Mouse (Mus musculus): ENCODE results near the gene Rph3al.

The Rph3al gene

GRCm38 (mm10) chr11:75938379-75938906 is at the start of gene Rph3al:
TSS of gene Rph3al (minus strand) at chr11:75938429.
- no peak for DNase-seq (ENCODE audit: extremely low spot score, low read depth, low spot score)

- no peak for DNase-seq (ENCODE audit: extremely low spot score, low read depth, low spot score)
Measured at GRCm38 (mm10) chr11:75985948-75986347, 47.7 kb upstream of the Rph3al start.

GRCm38 (mm10) chr11:75984581-75984980 is 46.4 kb upstream of the Rph3al start:
- DNase-seq (ENCODE audit: extremely low spot score, low read depth, low spot score), result no peak

- DNase-seq (ENCODE audit: extremely low spot score, low read depth, low spot score), result no peak
Measured at GRCm38 (mm10) chr11:75983194-75983593, 45.0 kb upstream of the Rph3al start.

DNA sequence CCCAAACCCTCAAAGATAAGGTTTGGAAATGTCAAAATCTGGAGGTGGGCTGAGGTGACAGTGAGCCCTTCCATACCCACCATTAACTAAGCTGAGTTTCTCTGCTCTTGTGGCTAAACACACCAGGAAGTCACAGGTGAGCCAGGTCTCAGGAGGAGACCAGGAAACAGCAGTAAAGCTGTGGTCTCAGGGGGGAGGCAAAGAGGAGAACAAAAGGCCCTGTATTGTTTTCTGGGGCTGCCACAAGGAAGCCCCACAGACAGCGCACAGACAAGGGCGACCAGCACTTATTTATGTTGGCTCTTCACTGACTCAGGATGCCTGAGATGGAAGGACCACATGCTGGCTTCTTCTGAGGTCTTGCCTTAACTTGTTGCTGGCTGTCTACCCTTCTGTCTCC is 42.2 kb upstream of the Rph3al start:
- DNase-seq (ENCODE audit: extremely low spot score, low read depth, low spot score), result no peak

DNA sequence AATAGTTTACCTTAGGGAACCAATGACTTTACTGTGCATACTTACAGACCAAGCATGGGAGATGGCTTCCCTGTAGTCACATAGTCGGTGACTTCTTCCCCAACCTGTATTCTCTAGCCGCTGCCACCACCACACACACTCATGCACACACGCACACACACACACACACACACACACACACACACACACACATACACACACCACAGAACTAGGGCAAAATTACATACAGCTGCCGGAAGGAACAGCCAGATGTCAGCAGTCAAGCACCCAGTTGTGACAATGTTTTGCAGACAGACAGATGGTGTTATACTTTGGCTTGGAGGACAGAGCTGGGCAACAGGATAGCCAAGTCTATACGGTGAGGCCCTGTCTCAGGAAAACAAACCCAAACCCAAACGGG is 39.8 kb upstream of the Rph3al start:
- DNase-seq (ENCODE audit: extremely low spot score, low read depth, low spot score), result no peak

- DNase-seq (ENCODE audit: extremely low spot score, low read depth, low spot score), result no peak
Measured at GRCm38 (mm10) chr11:75976748-75977147, 38.5 kb upstream of the Rph3al start.

DNA sequence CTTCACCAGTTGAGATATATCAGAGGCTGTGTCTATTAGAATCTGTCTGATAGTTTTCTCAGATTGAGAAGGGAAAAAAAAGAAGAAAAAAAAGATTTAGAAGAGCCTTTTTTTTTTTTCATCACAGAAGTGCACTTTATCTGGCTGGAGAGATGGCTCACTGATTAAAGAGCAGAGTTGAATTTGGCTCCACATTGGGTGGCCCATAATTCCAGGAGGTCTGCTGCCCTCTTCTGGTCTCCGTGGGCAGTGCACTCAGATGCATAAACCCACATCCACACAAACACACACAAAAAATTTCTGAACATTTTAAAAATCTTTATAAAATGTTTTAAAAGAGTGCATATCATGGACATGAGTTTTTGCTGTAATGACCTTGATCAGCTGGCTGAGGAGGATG is 35.8 kb upstream of the Rph3al start:
- no peak for DNase-seq (ENCODE audit: extremely low spot score, low read depth, low spot score)

DNA sequence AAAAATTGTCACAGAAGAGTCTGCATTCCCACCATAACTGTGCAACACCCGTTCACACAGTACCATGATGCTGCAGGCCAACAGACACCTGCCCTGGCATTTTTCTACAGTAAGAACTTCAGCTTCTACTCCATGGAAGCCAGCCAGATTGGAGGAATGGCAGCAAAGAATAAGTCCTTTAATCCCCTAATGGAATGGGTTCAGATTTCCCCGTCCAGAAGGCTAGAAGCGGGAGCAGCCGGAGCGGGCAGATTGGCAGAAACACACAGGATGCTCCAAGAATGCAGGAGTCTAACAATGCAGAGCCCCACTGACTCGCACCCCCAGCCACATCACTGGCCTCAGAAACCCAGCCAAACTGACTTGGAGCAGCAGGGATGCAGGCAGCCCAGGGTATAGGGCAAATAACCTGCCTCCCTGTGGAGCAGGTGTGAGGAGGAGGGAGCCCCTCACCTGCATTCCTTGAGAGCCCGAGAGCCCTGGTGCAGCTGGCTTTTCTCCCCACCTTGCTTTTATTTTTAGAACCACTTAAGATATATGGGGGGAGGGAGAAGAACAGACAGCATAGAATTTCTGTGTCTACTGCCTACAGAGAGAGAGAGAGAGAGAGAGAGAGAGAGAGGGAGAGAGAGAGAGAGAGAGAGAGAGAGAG is 34.8 kb upstream of the Rph3al start:
- DNase-seq (ENCODE audit: extremely low spot score, low read depth, low spot score), result no peak

GRCm38 (mm10) chr11:75972188-75972587 is 34.0 kb upstream of the Rph3al start:
- no peak for DNase-seq (ENCODE audit: extremely low spot score, low read depth, low spot score)

GRCm38 (mm10) chr11:75970629-75971028 is 32.4 kb upstream of the Rph3al start:
- no peak for DNase-seq (ENCODE audit: extremely low spot score, low read depth, low spot score)

- no peak for DNase-seq (ENCODE audit: extremely low spot score, low read depth, low spot score)
Measured at GRCm38 (mm10) chr11:75968761-75969160, 30.5 kb upstream of the Rph3al start.

GRCm38 (mm10) chr11:75966401-75967372 is 28.5 kb upstream of the Rph3al start:
- no peak for DNase-seq (ENCODE audit: extremely low spot score, low read depth, low spot score)

- DNase-seq (ENCODE audit: extremely low spot score, low read depth, low spot score), result no peak
Measured at GRCm38 (mm10) chr11:75965674-75966400, 27.6 kb upstream of the Rph3al start.

DNA sequence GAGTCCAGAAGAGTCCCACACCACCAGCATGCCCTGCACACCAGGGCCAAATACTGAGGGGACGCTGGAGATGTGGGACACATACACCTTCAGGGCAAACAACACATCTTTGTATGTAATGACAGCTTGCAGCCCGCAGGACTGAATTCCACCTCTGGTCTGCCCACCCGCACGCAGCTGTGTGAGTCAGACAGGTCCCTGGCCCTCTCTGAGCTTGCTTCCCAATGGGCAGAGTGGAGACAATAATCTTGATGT is 26.2 kb upstream of the Rph3al start:
- no peak for DNase-seq (ENCODE audit: extremely low spot score, low read depth, low spot score)

DNA sequence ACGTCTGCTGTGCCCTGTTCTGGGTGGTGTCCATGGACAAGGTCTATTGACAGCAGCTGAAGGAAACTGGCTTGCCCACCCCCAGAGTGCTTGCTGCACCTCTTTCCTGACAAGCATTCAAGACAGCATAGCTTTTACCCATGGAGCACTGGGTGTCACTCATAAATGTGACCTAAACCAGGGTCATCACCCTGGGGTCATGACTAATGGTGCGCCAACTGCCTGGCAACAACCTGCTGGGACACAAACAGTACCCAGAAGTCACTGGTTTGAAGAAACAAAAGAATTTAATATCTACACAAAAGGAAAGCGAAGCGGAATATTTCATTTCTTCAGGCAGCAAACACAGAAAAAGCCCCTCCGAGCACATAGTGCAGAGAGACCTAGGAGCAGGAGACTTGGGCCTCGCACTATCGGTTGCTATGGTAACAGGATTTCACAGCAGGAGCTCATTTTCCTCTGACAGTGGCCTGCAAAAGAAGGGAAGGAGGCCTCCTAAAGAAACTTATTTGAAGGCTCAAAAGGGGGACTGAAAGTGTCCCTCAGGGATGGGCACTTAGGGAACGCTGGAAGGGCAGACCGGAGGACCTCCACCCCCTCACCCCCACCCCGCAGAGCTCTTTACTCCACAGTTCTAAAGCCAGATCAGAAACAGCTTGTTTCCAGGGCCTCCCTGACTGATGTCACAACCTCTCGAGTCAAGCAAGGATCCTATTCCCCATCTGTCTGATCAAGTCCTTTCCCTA is 25.7 kb upstream of the Rph3al start:
- peak; percentile 42 for DNase-seq (ENCODE audit: extremely low spot score, low read depth, low spot score)

DNA sequence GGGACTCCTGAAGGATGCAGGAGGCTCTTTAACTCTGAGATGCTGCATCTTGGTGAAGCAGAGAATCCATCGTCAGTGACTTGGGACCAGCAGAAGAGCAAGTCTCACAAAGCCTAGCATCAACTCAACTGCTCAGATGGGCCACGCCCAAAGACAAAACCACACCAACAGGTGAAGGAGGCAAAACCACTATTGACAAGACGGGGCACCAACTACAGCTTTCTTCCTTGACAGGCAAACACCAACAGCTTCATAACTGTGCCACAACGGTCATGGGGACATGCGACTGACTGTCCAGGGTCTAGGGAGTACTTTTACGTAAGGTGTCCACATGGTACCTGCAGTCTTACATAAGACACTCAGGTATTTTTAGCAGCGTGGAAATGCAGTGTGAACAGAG is 23.6 kb upstream of the Rph3al start:
- DNase-seq (ENCODE audit: extremely low spot score, low read depth, low spot score), result no peak

DNA sequence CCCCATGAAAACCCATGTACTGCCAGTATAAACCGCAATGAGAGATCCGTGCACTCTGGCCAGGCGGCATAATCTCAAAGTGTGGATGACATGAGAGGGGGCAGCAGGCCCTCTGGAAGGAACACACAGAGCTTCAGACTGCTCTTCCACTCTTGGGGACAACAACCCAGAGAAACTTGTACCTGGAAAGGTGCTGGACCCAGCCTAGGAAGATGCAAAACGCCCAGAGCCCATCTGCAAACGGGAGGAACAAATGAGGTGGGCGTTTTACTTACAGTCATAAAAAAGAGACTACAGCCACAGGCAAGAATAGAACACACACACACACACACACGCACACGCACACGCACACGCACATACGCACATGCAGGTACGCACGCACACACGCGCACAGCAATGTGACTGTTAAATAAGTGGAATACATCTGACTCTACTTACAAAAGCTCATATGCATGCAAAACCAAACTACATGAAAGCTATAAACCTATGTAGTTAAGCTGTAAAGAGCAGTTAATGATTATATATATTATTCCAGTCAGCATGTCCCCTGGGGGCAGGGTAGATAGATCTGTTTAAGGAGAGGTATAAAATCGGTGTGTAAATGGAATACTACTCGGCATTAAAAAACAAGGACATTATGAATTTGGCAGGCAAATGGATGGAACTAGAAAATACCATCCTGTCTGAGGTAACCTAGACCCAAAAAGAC is 19.0 kb upstream of the Rph3al start:
- no peak for DNase-seq (ENCODE audit: extremely low spot score, low read depth, low spot score)

GRCm38 (mm10) chr11:75956651-75957050 is 18.4 kb upstream of the Rph3al start:
- no peak for DNase-seq (ENCODE audit: extremely low spot score, low read depth, low spot score)

DNA sequence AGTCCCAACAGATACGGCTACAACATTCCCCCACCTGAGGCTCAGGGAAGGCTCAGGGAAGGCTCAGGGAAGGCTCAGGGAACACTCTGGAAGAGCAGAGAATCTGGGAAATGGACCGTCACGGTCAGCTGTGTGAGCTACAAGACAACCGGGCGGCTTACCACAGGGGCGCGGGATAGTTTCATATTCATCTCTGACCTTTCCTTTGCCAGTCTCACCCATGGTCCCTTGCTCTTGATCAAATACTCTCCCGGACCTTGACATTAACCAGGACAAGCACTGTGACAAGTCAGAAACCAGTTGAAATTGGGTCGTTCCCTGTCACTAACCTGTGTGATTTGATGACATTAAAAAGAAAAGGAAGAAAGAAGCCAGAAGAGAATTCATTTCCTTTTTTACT is 16.7 kb upstream of the Rph3al start:
- DNase-seq (ENCODE audit: extremely low spot score, low read depth, low spot score), result no peak
